Mouse (Mus musculus): ENCODE data around the gene Tor4a.

DNA sequence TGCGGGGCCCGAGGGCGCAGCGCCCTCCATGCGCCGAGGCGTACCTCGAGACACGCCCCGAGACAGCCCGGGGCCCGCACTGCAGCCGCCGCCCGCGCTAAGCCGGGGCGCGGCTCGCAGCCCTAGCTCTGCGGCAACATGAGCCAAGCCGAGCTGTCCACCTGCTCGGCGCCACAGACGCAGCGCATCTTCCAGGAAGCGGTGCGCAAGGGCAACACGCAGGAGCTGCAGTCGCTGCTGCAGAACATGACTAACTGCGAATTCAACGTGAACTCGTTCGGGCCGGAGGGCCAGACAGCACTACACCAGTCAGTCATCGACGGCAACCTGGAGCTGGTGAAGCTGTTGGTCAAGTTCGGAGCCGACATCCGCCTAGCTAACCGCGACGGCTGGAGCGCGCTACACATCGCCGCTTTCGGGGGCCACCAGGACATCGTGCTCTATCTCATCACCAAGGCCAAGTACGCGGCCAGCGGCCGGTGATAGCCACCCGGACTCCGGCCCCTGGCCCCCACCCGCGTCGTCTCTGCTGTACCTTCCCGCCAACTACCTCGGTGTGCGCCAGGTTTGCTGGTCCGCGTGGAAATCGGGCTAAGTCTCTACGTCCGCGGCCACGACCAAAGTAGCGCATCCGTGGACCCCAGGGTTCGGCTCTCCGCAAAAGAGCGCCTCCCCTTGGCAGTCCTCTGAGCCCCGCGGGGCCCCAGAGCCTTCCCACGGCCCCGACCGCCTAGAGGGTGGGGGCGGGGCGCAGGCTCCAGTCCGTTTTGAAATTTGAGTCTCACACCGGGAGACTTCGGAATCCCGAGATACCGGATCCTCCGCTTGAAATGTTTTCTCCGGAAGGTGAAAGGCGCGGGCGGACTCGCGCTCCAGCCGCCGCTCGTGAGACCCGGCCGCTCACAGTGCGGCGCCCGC is 15.5 kb downstream of the Tor4a start:
- TF ChIP-seq CTCF (IDR thresholded peaks at IDR 0.05; ENCODE audit: low read depth) (peak; percentile 34; the same call in 1 of the 2 replicates), EP300 (optimal IDR thresholded peaks at IDR 0.05) (no peak)
